Mouse (Mus musculus) liver, embryonic 15.5 days (tissue): Measurements from ENCODE around the gene Nags. TPM values are rescaled to one million over a fixed set of nuclear protein-coding genes. Genes with fewer than 3 reads are reported as not detected.

Experiments
- ATAC-seq: fragments of 200-750 bp; cut with Nextera tagmentation; 2 replicates; pipeline ENCODE4 v1.8.0; 2017; ENCODE audit warnings: moderate number of reproducible peaks, mild to moderate bottlenecking, moderate library complexity; ENCODE audit not compliant: insufficient read depth
- H3K27ac ChIP-seq: fragments of 300-500 bp; sonication (generic); replicated peaks from 2 replicates; pipeline ENCODE4 v1.5.1; 2015; ENCODE audit warnings: mild to moderate bottlenecking, inconsistent platforms
- H3K27me3 ChIP-seq: fragments of 300-500 bp; sonication (generic); 2 replicates; pipeline ENCODE4 v1.6.1; 2015; ENCODE audit warnings: mild to moderate bottlenecking, inconsistent platforms
- H3K36me3 ChIP-seq: fragments of 300-500 bp; sonication (generic); replicated peaks from 2 replicates; pipeline ENCODE4 v1.6.1; 2015; ENCODE audit warnings: moderate library complexity, mild to moderate bottlenecking, inconsistent platforms
- H3K4me1 ChIP-seq: fragments of 300-500 bp; sonication (generic); replicated peaks from 2 replicates; pipeline ENCODE4 v1.6.1; 2015; ENCODE audit warnings: inconsistent platforms
- H3K4me2 ChIP-seq: fragments of 300-500 bp; sonication (generic); 2 replicates; pipeline ENCODE4 v1.6.1; 2015; ENCODE audit warnings: moderate library complexity, mild to moderate bottlenecking, inconsistent platforms
- H3K4me3 ChIP-seq: fragments of 300-500 bp; sonication (generic); replicated peaks from 2 replicates; pipeline ENCODE4 v1.5.1; 2015; ENCODE audit warnings: mild to moderate bottlenecking, inconsistent platforms
- H3K9ac ChIP-seq: fragments of 300-500 bp; sonication (generic); 2 replicates; pipeline ENCODE4 v1.6.1; 2015; ENCODE audit warnings: moderate library complexity, mild to moderate bottlenecking, inconsistent platforms
- H3K9me3 ChIP-seq: fragments of 300-500 bp; sonication (generic); replicated peaks from 2 replicates; pipeline ENCODE4 v1.6.1; 2016; ENCODE audit warnings: inconsistent platforms
- WGBS: fragments of 180-500 bp; shearing (Covaris S2); methylation state at CpG from one replicate; pipeline ENCODE4 v1.1.7; 2015; ENCODE audit warnings: mixed read lengths; ENCODE audit not compliant: insufficient replicate concordance; 5-methylcytosine and 5-hydroxymethylcytosine counted together
- polyA plus RNA-seq: library from polyadenylated mRNA; unstranded; fragments of >200 nt; fragmentation: Nextera tagmentation; extraction: Ambion mirVana; gene quantifications from 2 replicates; pipeline ENCODE4 v1.2.1, GENCODE M21; 2015

Nags gene
- polyA plus RNA-seq, 1 experiment from 2014 or later, result 16.5 TPM

GRCm38 (mm10) chr11:102134516-102134915 lies 10.8 kb upstream of the Nags start:
- Histone ChIP-seq H3K9me3 (no peaks in the 10 kb centered on the region), H3K36me3 (no peaks in the 10 kb centered on the region), H3K4me1 (peaks cover 22% of the 10 kb centered on the region), H3K4me3 (no peak overlapping the region), H3K4me2 (no peak overlapping the region), H3K27me3 (peaks cover 46% of the 10 kb centered on the region), H3K9ac (no peak overlapping the region), H3K27ac (no peak overlapping the region)
- no peak for ATAC-seq
- 25% methylated on average over 4 of the region's 4 CpGs for WGBS

GRCm38 (mm10) chr11:102137625-102138446 lies 7.5 kb upstream of the Nags start:
- Histone ChIP-seq H3K9ac (no peak overlapping the region; the same call in 1 of the 2 replicates), H3K4me1 (peaks cover 4% of the 10 kb centered on the region), H3K9me3 (no peaks in the 10 kb centered on the region), H3K4me2 (peak overlapping the region; percentile 47), H3K36me3 (no peaks in the 10 kb centered on the region), H3K27me3 (peaks cover 49% of the 10 kb centered on the region), H3K4me3 (0 out of 2 replicates have a peak overlapping the region, but pooled peaks have one; percentile 20), H3K27ac (no peak overlapping the region)
- no peak for ATAC-seq
- WGBS, result 26% methylated on average over 13 of the region's 13 CpGs

GRCm38 (mm10) chr11:102138447-102138740 lies 6.9 kb upstream of the Nags start:
- Histone ChIP-seq H3K27ac (no peak overlapping the region), H3K9me3 (no peaks in the 10 kb centered on the region), H3K4me3 (0 out of 2 replicates have a peak overlapping the region, but pooled peaks have one; percentile 20), H3K9ac (no peak overlapping the region; the same call in 1 of the 2 replicates), H3K4me1 (peaks cover 4% of the 10 kb centered on the region), H3K27me3 (peaks cover 54% of the 10 kb centered on the region), H3K36me3 (no peaks in the 10 kb centered on the region), H3K4me2 (peak overlapping the region; percentile 47)
- under 1% methylated on average over 18 of the region's 18 CpGs for WGBS
- no peak for ATAC-seq

- Histone ChIP-seq H3K9me3 (no peaks in the 10 kb centered on the region), H3K4me2 (no peak overlapping the region), H3K4me3 (no peak overlapping the region), H3K27me3 (peaks cover 58% of the 10 kb centered on the region), H3K9ac (no peak overlapping the region), H3K36me3 (no peaks in the 10 kb centered on the region), H3K27ac (no peak overlapping the region), H3K4me1 (peaks cover 16% of the 10 kb centered on the region)
- no peak for ATAC-seq
- WGBS, result under 1% methylated on average over 5 of the region's 5 CpGs
Observed at GRCm38 (mm10) chr11:102140508-102140907, 4.8 kb upstream of the Nags start.

GRCm38 (mm10) chr11:102142355-102142754 lies 3.0 kb upstream of the Nags start:
- ATAC-seq, result peak; percentile 53
- 0 out of 2 replicates have a peak overlapping the region, but pooled peaks have one; percentile 10 for H3K4me3 ChIP-seq
- H3K4me2 ChIP-seq, result peak overlapping the region; percentile 27; the same call in 1 of the 2 replicates
- 45% methylated on average over 7 of the region's 7 CpGs for WGBS
- no peak overlapping the region for H3K9ac ChIP-seq
- no peaks in the 10 kb centered on the region for H3K36me3 ChIP-seq
- H3K27me3 ChIP-seq, result peaks cover 61% of the 10 kb centered on the region
- peaks cover 35% of the 10 kb centered on the region for H3K4me1 ChIP-seq
- no peaks in the 10 kb centered on the region for H3K9me3 ChIP-seq
- peak overlapping the region; percentile 67 for H3K27ac ChIP-seq

- Histone ChIP-seq H3K36me3 (0 out of 2 replicates have a peak, but pooled peaks cover 4% of the 10 kb centered on the region), H3K4me3 (peak overlapping the region; percentile 64), H3K9me3 (no peaks in the 10 kb centered on the region), H3K27ac (peak overlapping the region; percentile 64), H3K4me2 (peak overlapping the region; percentile 83), H3K9ac (no peak overlapping the region), H3K4me1 (peaks cover 40% of the 10 kb centered on the region), H3K27me3 (peaks cover 72% of the 10 kb centered on the region)
- 21% methylated on average over 13 of the region's 13 CpGs for WGBS
- ATAC-seq, result peak; percentile 66
Observed at GRCm38 (mm10) chr11:102144957-102145470, 299 bp upstream of the Nags start.

GRCm38 (mm10) chr11:102146005-102146404 lies 692 bp downstream of the Nags start:
- 0 out of 2 replicates have a peak, but pooled peaks cover 11% of the 10 kb centered on the region for H3K36me3 ChIP-seq
- peak overlapping the region; percentile 64 for H3K4me3 ChIP-seq
- H3K9ac ChIP-seq, result peak overlapping the region; percentile 53
- H3K9me3 ChIP-seq, result no peaks in the 10 kb centered on the region
- peak overlapping the region; percentile 83 for H3K4me2 ChIP-seq
- WGBS, result 2% methylated on average over 16 of the region's 16 CpGs
- H3K27me3 ChIP-seq, result peaks cover 72% of the 10 kb centered on the region
- peak overlapping the region; percentile 64; the same call in 1 of the 2 replicates for H3K27ac ChIP-seq
- peaks cover 40% of the 10 kb centered on the region for H3K4me1 ChIP-seq
- peak; percentile 49 for ATAC-seq

- Histone ChIP-seq H3K36me3 (0 out of 2 replicates have a peak, but pooled peaks cover 11% of the 10 kb centered on the region), H3K4me1 (peaks cover 40% of the 10 kb centered on the region), H3K9me3 (no peaks in the 10 kb centered on the region), H3K27me3 (peaks cover 72% of the 10 kb centered on the region), H3K4me2 (peak overlapping the region; percentile 83), H3K4me3 (peak overlapping the region; percentile 64), H3K27ac (peak overlapping the region; percentile 48; the same call in 1 of the 2 replicates), H3K9ac (peak overlapping the region; percentile 53)
- ATAC-seq, result no peak
- 7% methylated on average over 17 of the region's 17 CpGs for WGBS
Observed at GRCm38 (mm10) chr11:102146531-102146930, 1.2 kb downstream of the Nags start.

GRCm38 (mm10) chr11:102147213-102147989 lies 2.1 kb downstream of the Nags start:
- Histone ChIP-seq H3K9me3 (no peaks in the 10 kb centered on the region), H3K27ac (no peak overlapping the region), H3K4me1 (peaks cover 42% of the 10 kb centered on the region), H3K36me3 (peaks cover 18% of the 10 kb centered on the region), H3K4me2 (peak overlapping the region; percentile 83), H3K4me3 (peak overlapping the region; percentile 64), H3K27me3 (peaks cover 70% of the 10 kb centered on the region), H3K9ac (no peak overlapping the region)
- WGBS, result 21% methylated on average over 34 of the region's 34 CpGs
- no peak for ATAC-seq

- H3K4me2 ChIP-seq, result peak within 1 kb of the TSS; percentile 87
- ATAC-seq, result peak; percentile 79
- H3K9ac ChIP-seq, result peak within 1 kb of the TSS; percentile 73
- H3K4me1 ChIP-seq, result peaks cover 22% of the 10 kb centered on the region
- H3K27me3 ChIP-seq, result no peaks in the 10 kb centered on the region
- H3K36me3 ChIP-seq, result peaks cover 28% of the 10 kb centered on the region
- WGBS, result under 1% methylated on average over 37 of the region's 37 CpGs
- no peaks in the 10 kb centered on the region for H3K9me3 ChIP-seq
- peak within 1 kb of the TSS; percentile 76 for H3K4me3 ChIP-seq
- H3K27ac ChIP-seq, result peak within 1 kb of the TSS; percentile 73
Observed at GRCm38 (mm10) chr11:102156039-102156785, 10.9 kb downstream of the Nags start, which contains the start of gene Tmem101. Tmem101 (minus strand) TSS chr11:102156404.
